Mouse (Mus musculus) kidney, adult 8-10 months (tissue): ENCODE measurements around the gene Gdf1.

Experiments
- DNase-seq, 2 experiments: peaks; one replicate each; pipeline ENCODE4 v3.0.0; 2022

Gdf1 gene

GRCm38 (mm10) chr8:70330741-70331364 is 1.2 kb downstream of the Gdf1 start:
- no peak for DNase-seq

- DNase-seq, result no peak
Observed at GRCm38 (mm10) chr8:70331526-70331925, 1.9 kb downstream of the Gdf1 start.

- peak in 1 of 2 experiments; percentile 35 for DNase-seq
Observed at GRCm38 (mm10) chr8:70332070-70332877, 2.7 kb downstream of the Gdf1 start.

GRCm38 (mm10) chr8:70332878-70333202 is 3.2 kb downstream of the Gdf1 start:
- DNase-seq, result no peak

- DNase-seq, result no peak
Observed at GRCm38 (mm10) chr8:70338931-70339330, 9.3 kb downstream of the Gdf1 start.

GRCm38 (mm10) chr8:70340659-70341058 is 11.0 kb downstream of the Gdf1 start:
- DNase-seq, result no peak

GRCm38 (mm10) chr8:70342007-70342406 is 12.4 kb downstream of the Gdf1 start:
- DNase-seq, result no peak

GRCm38 (mm10) chr8:70343076-70343475 is 13.5 kb downstream of the Gdf1 start:
- no peak for DNase-seq

GRCm38 (mm10) chr8:70343696-70344095 is 14.1 kb downstream of the Gdf1 start:
- peak in 1 of 2 experiments; percentile 42 for DNase-seq

- DNase-seq, result no peak
Observed at GRCm38 (mm10) chr8:70344279-70344678, 14.7 kb downstream of the Gdf1 start.

- DNase-seq, result no peak
Observed at GRCm38 (mm10) chr8:70347443-70347842, 17.8 kb downstream of the Gdf1 start.

GRCm38 (mm10) chr8:70347860-70348420 is 18.3 kb downstream of the Gdf1 start:
- DNase-seq, result peak; percentile 55 to 63

GRCm38 (mm10) chr8:70351035-70351999 is 21.7 kb downstream of the Gdf1 start:
- no peak for DNase-seq

- no peak for DNase-seq
Observed at GRCm38 (mm10) chr8:70352000-70352384, 22.4 kb downstream of the Gdf1 start.

GRCm38 (mm10) chr8:70352657-70353151 is 23.1 kb downstream of the Gdf1 start:
- DNase-seq, result no peak

- DNase-seq, result peak; percentile 98 to 99
Observed at GRCm38 (mm10) chr8:70353194-70353817, 23.7 kb downstream of the Gdf1 start, which contains the start of gene Upf1. Gene Upf1, minus strand, starts transcription at chr8:70353278.

GRCm38 (mm10) chr8:70354004-70354403 is 24.4 kb downstream of the Gdf1 start:
- no peak for DNase-seq

- DNase-seq, result no peak
Observed at GRCm38 (mm10) chr8:70356111-70356510, 26.5 kb downstream of the Gdf1 start.

- peak; percentile 25 to 43 for DNase-seq
Observed at GRCm38 (mm10) chr8:70359411-70359810, 29.8 kb downstream of the Gdf1 start.

- DNase-seq, result peak in 1 of 2 experiments; percentile 34
Observed at GRCm38 (mm10) chr8:70360769-70361168, 31.2 kb downstream of the Gdf1 start.

- no peak for DNase-seq
Observed at GRCm38 (mm10) chr8:70361484-70362032, 31.9 kb downstream of the Gdf1 start.

- peak; percentile 78 to 81 for DNase-seq
Observed at GRCm38 (mm10) chr8:70364066-70364465, 34.4 kb downstream of the Gdf1 start.
